Mouse (Mus musculus) liver, adult 2 months (tissue): ENCODE measurements at regions not wholly inside any gene's neighbourhood (a gene's known extent, or its start where the extent isn't known, plus 50 kb on each side); places are given as distances from the start of the nearest gene placed in this dataset.

Source experiments
- DNase-seq: peaks from one replicate; pipeline ENCODE4 v3.0.0-alpha.2; 2011; ENCODE audit warnings: low read depth, low spot score; ENCODE audit errors: extremely low read depth
- H3K27ac ChIP-seq: fragments of 200-500 bp; replicated peaks from 2 replicates; pipeline ENCODE4 v1.5.1; 2012; ENCODE audit warnings: low read depth, mild to moderate bottlenecking, control low read depth, inconsistent platforms, low read length; ENCODE audit not compliant: insufficient read depth
- H3K27me3 ChIP-seq: fragments of 200-500 bp; 2 replicates; pipeline ENCODE4 v1.6.1; 2012; ENCODE audit warnings: mild to moderate bottlenecking, moderate library complexity, low read length, inconsistent platforms; ENCODE audit not compliant: control insufficient read depth, insufficient read depth
- H3K36me3 ChIP-seq: fragments of 200-500 bp; 2 replicates; pipeline ENCODE4 v1.6.1; 2012; ENCODE audit warnings: low read length, inconsistent platforms; ENCODE audit not compliant: control insufficient read depth, insufficient read depth
- H3K4me1 ChIP-seq: fragments of 200-500 bp; 2 replicates; pipeline ENCODE4 v1.6.1; 2011; ENCODE audit warnings: low read length; ENCODE audit not compliant: control insufficient read depth, insufficient read depth
- H3K4me3 ChIP-seq: fragments of 200-500 bp; 2 replicates; pipeline ENCODE4 v1.5.1; 2011; ENCODE audit warnings: low read depth, mild to moderate bottlenecking, control low read depth, low read length, moderate library complexity; ENCODE audit not compliant: insufficient read depth
- H3K79me2 ChIP-seq: fragments of 200-500 bp; 2 replicates; pipeline ENCODE4 v1.6.1; 2012; ENCODE audit warnings: inconsistent platforms, mild to moderate bottlenecking, low read length, moderate library complexity; ENCODE audit not compliant: control insufficient read depth, insufficient read depth
- H3K9ac ChIP-seq: fragments of 200-500 bp; 2 replicates; pipeline ENCODE4 v1.6.1; 2012; ENCODE audit warnings: low read depth, mild to moderate bottlenecking, control low read depth, inconsistent platforms, low read length
- CTCF ChIP-seq: fragments of 200-500 bp; IDR thresholded peaks from 2 replicates; pipeline ENCODE4 v1.5.1; 2011; ENCODE audit warnings: low read depth, low read length, control low read depth
- POLR2A ChIP-seq: fragments of 200-500 bp; IDR thresholded peaks from 2 replicates; pipeline ENCODE4 v1.6.1; 2011; ENCODE audit warnings: low read length, control low read depth; ENCODE audit not compliant: insufficient read depth; ENCODE audit errors: extremely low read depth
- WGBS: fragments of 180-500 bp; shearing (Covaris S2); methylation state at CpG from one replicate; pipeline ENCODE4 v1.1.7; 2018; 5-methylcytosine and 5-hydroxymethylcytosine counted together

DNA sequence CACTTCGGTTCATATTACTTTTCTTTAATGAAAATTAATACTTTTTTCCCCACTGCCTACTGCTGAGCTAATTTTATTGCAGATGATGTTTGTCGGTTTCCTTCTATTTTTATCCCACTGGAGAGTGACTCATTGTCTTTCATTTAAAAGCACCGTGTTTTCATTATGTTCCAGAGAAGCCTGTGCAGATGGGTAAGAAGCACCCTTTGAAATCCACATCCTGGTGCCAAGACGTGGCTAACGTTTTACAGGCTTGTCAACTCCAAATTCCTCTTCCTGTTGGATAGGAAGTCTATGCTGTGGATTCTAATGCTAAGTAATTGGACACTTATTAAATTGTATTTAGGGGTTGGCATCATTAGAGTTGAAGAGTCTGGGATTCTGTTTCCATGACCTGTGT, 364.3 kb downstream of the Fam198b start:
- Histone ChIP-seq H3K4me1 (no peaks in the 10 kb centered on the region), H3K27ac (no peak overlapping the region), H3K79me2 (no peaks in the 10 kb centered on the region), H3K4me3 (no peak overlapping the region), H3K9ac (no peak overlapping the region), H3K36me3 (no peaks in the 10 kb centered on the region), H3K27me3 (no peaks in the 10 kb centered on the region)
- TF ChIP-seq CTCF: no peak
- no peak for TF ChIP-seq POLR2A
- DNase-seq: no peak
- 71% methylated on average over 5 of the region's 5 CpGs for WGBS

DNA sequence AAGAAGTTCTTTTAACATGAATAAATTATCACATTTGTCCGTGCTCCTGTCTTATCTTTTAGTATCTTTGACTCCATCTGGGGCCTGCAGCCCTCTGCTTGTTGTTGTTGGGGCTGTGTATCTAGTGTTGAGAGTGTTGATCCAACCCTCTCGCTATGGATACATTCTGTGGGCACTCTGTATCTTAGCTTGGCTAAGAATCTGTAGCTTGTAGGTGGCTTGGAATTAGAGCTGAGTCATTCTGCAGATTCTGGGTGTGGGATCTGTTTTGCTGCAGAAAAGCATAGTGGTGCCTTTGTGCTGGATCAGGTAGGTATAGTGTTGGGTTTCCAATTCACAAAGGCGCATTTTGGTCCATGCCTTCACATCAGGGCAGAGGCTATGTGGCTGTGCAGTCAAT, 365.6 kb downstream of the Fam198b start:
- WGBS: 71% methylated on average over 3 of the region's 3 CpGs
- H3K4me3 ChIP-seq: no peak overlapping the region
- H3K9ac ChIP-seq: no peak overlapping the region
- TF ChIP-seq POLR2A: no peak
- TF ChIP-seq CTCF: no peak
- H3K36me3 ChIP-seq: no peaks in the 10 kb centered on the region
- H3K79me2 ChIP-seq: no peaks in the 10 kb centered on the region
- no peak for DNase-seq
- no peaks in the 10 kb centered on the region for H3K27me3 ChIP-seq
- no peaks in the 10 kb centered on the region for H3K4me1 ChIP-seq
- H3K27ac ChIP-seq: no peak overlapping the region

- TF ChIP-seq CTCF (no peak), POLR2A (no peak)
- WGBS: 75% methylated on average over 3 of the region's 3 CpGs
- Histone ChIP-seq H3K4me1 (no peaks in the 10 kb centered on the region), H3K79me2 (no peaks in the 10 kb centered on the region), H3K9ac (no peak overlapping the region), H3K36me3 (no peaks in the 10 kb centered on the region), H3K4me3 (no peak overlapping the region), H3K27ac (no peak overlapping the region), H3K27me3 (no peaks in the 10 kb centered on the region)
- no peak for DNase-seq
Measured at GRCm38 (mm10) chr3:80255304-80255703, 371.0 kb downstream of the Fam198b start.

DNA sequence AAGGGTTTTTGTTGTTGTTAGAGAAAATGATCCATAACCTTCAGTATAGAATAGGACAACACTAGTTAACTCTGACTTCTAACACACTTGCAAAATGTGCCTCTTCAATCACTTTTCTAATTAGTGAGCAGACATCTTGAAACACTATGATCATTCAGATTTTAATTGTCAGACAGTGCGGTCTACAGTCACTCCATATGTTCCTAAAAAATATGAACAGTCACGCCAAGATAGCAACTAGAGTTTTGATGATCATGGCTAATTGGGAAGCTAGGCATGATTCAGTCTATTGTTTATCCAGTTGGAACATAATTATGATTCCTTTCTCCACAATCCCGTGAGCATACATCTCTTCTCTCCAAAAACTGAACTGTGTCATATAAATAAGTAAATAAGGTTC, 372.1 kb downstream of the Fam198b start:
- TF ChIP-seq POLR2A (no peak), CTCF (no peak)
- no peak for DNase-seq
- no peak overlapping the region for H3K4me3 ChIP-seq

GRCm38 (mm10) chr3:80263095-80263494, 378.8 kb downstream of the Fam198b start:
- 86% methylated on average over 2 of the region's 2 CpGs for WGBS
- H3K36me3 ChIP-seq: no peaks in the 10 kb centered on the region
- H3K27me3 ChIP-seq: no peaks in the 10 kb centered on the region
- H3K4me1 ChIP-seq: no peaks in the 10 kb centered on the region
- H3K27ac ChIP-seq: no peak overlapping the region
- no peaks in the 10 kb centered on the region for H3K79me2 ChIP-seq
- TF ChIP-seq CTCF (no peak), POLR2A (no peak)
- no peak overlapping the region for H3K4me3 ChIP-seq
- no peak overlapping the region for H3K9ac ChIP-seq
- DNase-seq: no peak

More for the DNA sequence above, 372.1 kb downstream of the Fam198b start:
- no peaks in the 10 kb centered on the region for H3K36me3 ChIP-seq
- H3K9ac ChIP-seq: no peak overlapping the region
- H3K79me2 ChIP-seq: no peaks in the 10 kb centered on the region
- no peaks in the 10 kb centered on the region for H3K4me1 ChIP-seq
- WGBS: 88% methylated on average over 3 of the region's 3 CpGs
- H3K27me3 ChIP-seq: no peaks in the 10 kb centered on the region
- no peak overlapping the region for H3K27ac ChIP-seq

DNA sequence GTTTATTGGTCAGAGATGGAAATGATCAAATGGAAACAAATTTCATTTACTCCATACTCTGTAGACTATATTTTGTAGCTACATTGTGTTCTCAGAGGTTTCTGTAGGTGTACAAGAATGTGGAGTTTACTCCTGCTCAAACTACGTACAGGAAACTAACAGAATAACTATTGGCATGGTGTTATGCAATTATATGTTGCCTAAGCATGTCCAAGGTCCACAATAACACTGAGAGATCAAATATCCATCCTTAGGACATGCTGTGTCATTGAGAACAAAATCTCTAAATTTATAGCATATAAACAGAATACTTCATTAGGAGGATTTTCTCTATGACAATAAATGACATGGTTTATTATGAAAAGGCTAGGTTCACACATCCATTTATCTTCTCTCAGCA, 400.3 kb downstream of the Fam198b start:
- TF ChIP-seq POLR2A (no peak), CTCF (no peak)
- H3K79me2 ChIP-seq: no peaks in the 10 kb centered on the region
- no peak overlapping the region for H3K9ac ChIP-seq
- H3K27me3 ChIP-seq: no peaks in the 10 kb centered on the region
- H3K27ac ChIP-seq: no peak overlapping the region
- H3K4me3 ChIP-seq: no peak overlapping the region
- no peaks in the 10 kb centered on the region for H3K36me3 ChIP-seq
- 15% methylated on average over 1 of the region's 1 CpGs for WGBS
- DNase-seq: peak; percentile 94
- peaks cover 7% of the 10 kb centered on the region; the same call in 1 of the 2 replicates for H3K4me1 ChIP-seq
